In the genomic region with DNA sequence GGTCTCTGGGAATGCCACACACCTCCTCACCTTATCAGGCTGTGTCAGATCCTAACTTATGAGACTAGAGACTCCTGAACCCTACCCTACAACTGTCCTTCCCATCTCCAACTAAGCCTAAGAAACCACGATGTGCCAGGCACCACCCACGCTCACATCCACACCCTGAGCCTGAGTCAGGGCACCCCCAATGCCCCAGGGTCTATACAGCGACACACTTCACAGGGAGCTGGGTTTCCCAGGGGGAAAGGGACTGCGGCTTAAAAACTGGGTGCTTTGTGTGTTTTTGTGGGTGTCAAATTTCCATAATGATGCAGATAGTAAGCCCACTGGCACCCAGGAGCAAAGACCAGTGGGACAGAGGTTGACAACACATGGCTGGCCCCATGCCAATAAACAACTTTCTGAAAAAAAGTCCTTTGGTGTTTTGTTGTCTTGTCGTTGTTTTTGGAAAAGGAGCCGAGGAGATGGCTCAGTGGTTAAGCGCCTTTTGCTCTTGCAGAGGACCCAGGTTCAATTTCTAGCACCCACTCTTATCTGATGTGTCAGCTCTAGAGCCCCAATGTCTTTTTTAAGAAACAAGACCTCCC, we compare ENCODE assay signal across 8 mouse cellular contexts. TPM values are rescaled to one million over a fixed set of nuclear protein-coding genes. Genes with fewer than 3 reads are reported as not detected.
DNase-seq lines count a peak whose midpoint lies in the region; ATAC-seq and TF ChIP-seq lines count a peak whose summit lies in the region.

No protein-coding gene starts in this region.

- H3K4me3 ChIP-seq in heart, adult 2 months, result no peak overlapping the region; the same call in none of the 2 replicates
- H3K4me3 ChIP-seq in CH12.LX (replicated peaks in 1 of 3; ENCODE audit: low read depth in 2 of 3, low read length in 2 of 3, poor library complexity in 1 of 3), result no peak overlapping the region
- no peak overlapping the region for H3K4me3 ChIP-seq in forebrain, embryonic 14.5 days (ENCODE audit: low read depth, low read length)
- no peak overlapping the region for H3K4me3 ChIP-seq in liver, embryonic 12.5 days

- 0 out of 2 replicates have a peak overlapping the region, but pooled peaks have one; percentile 64 for H3K4me2 ChIP-seq in CH12.LX (ENCODE audit: insufficient read depth, low read depth, poor library complexity, severe bottlenecking)
- H3K4me2 ChIP-seq in forebrain, embryonic 14.5 days (ENCODE audit: low read length), result no peak overlapping the region
- H3K4me2 ChIP-seq in liver, embryonic 12.5 days, result no peak overlapping the region; the same call in 1 of the 2 replicates

- TF ChIP-seq POLR2A in heart, adult 2 months (IDR thresholded peaks at IDR 0.05; ENCODE audit: insufficient read depth, low read depth, low read length), result no peak
- no peak for TF ChIP-seq POLR2A in CH12.LX (IDR thresholded peaks at IDR 0.05; ENCODE audit: low read depth, low read length)

- dilution Hi-C loops in CH12.LX (cut with MboI; ENCODE audit: extremely low pct_ligation_motif_present, extremely low pct_unique_long_range_greater_than_20kb, low sequenced_read_pairs), result no loop called here

- in situ Hi-C loops in CH12.LX (cut with MboI; ENCODE audit: low pct_ligation_motif_present, low pct_unique_long_range_greater_than_20kb, low sequenced_read_pairs), result no loop called here

- no peak for TF ChIP-seq RAD21 in CH12.LX (IDR thresholded peaks at IDR 0.05; ENCODE audit: low read depth, low read length)

- H3K36me3 ChIP-seq in heart, adult 2 months (ENCODE audit: control insufficient read depth, insufficient read depth, low read length), result peaks cover 20% of the 10 kb centered on the region
- H3K36me3 ChIP-seq in CH12.LX (replicated peaks in 1 of 2; ENCODE audit: control insufficient read depth in 1 of 2, insufficient read depth in 1 of 2, low read length in 1 of 2), result peaks cover 33 to 84% of the 10 kb centered on the region in 2 experiments
- 0 out of 2 replicates have a peak, but pooled peaks cover 2% of the 10 kb centered on the region for H3K36me3 ChIP-seq in forebrain, embryonic 14.5 days (ENCODE audit: control insufficient read depth, insufficient read depth, low read length)
- H3K36me3 ChIP-seq in liver, embryonic 12.5 days, result peaks cover 70% of the 10 kb centered on the region

- H3K27me3 ChIP-seq in heart, adult 2 months (ENCODE audit: control insufficient read depth, insufficient read depth, low read length), result no peaks in the 10 kb centered on the region
- H3K27me3 ChIP-seq in CH12.LX (replicated peaks), result no peaks in the 10 kb centered on the region
- H3K27me3 ChIP-seq in forebrain, embryonic 14.5 days (replicated peaks; ENCODE audit: control insufficient read depth, insufficient read depth, low read length), result no peaks in the 10 kb centered on the region
- H3K27me3 ChIP-seq in liver, embryonic 12.5 days (replicated peaks), result no peaks in the 10 kb centered on the region

- H3K9ac ChIP-seq in heart, adult 2 months (ENCODE audit: low read depth, low read length), result no peak overlapping the region
- no peak overlapping the region for H3K9ac ChIP-seq in CH12.LX (ENCODE audit: insufficient read depth, low read depth)
- H3K9ac ChIP-seq in forebrain, embryonic 14.5 days (ENCODE audit: low read length), result no peak overlapping the region
- no peak overlapping the region for H3K9ac ChIP-seq in liver, embryonic 12.5 days

- TF ChIP-seq EP300 in heart, adult 2 months (IDR thresholded peaks at IDR 0.05; ENCODE audit: insufficient read depth, low read depth, low read length), result no peak
- no peak for TF ChIP-seq EP300 in CH12.LX (IDR thresholded peaks at IDR 0.05; ENCODE audit: low read length)

- no peak for ATAC-seq in forebrain, embryonic 14.5 days
- no peak for ATAC-seq in liver, embryonic 12.5 days

- intact Hi-C loops in heart, adult 2 months (cut with DNase I), result loop anchor here (1.0 kb wide), 1 partner anchor 27 kb away; no protein-coding TSS in a partner anchor
- intact Hi-C loops in heart, postnatal 14 days (cut with DNase I), result loop anchor here (2.0 kb wide), 1 partner anchor 26 kb away; no protein-coding TSS in a partner anchor

- TF ChIP-seq CTCF in heart, adult 2 months (IDR thresholded peaks at IDR 0.05), result no peak
- TF ChIP-seq CTCF in CH12.LX (conservative IDR thresholded peaks at IDR 0.05 in 1 of 2, IDR thresholded peaks at IDR 0.05 in 1 of 2; ENCODE audit: low read depth in 2 of 2, low read length in 2 of 2), result no peak

- WGBS in heart, adult 2 months, result 71% methylated on average over 7 of the region's 7 CpGs
- 78% methylated on average over 7 of the region's 7 CpGs for WGBS in forebrain, embryonic 14.5 days
- 60% methylated on average over 7 of the region's 7 CpGs for WGBS in liver, embryonic 12.5 days (ENCODE audit: insufficient replicate concordance)

- DNase-seq in heart, adult 2 months, result no peak
- DNase-seq in heart, postnatal 14 days, result no peak
- DNase-seq in CH12.LX (ENCODE audit: extremely low read depth), result no peak
- no peak for DNase-seq in forebrain, embryonic 14.5 days (ENCODE audit: low spot score)
- DNase-seq in thymus, postnatal 25 days, result no peak
- no peak for DNase-seq in frontal cortex, postnatal 10 days (ENCODE audit: low spot score in 2 of 2)
- no peak for DNase-seq in left cerebral cortex, adult 11 months (ENCODE audit: low spot score)

- H3K27ac ChIP-seq in heart, adult 2 months, result peak overlapping the region; percentile 98
- H3K27ac ChIP-seq in CH12.LX (ENCODE audit: insufficient read depth, low read depth), result no peak overlapping the region
- peak overlapping the region; percentile 89; the same call in 1 of the 2 replicates for H3K27ac ChIP-seq in forebrain, embryonic 14.5 days (ENCODE audit: low read depth, low read length)
- peak overlapping the region; percentile 61 for H3K27ac ChIP-seq in liver, embryonic 12.5 days

- H3K79me2 ChIP-seq in heart, adult 2 months (replicated peaks; ENCODE audit: control insufficient read depth, insufficient read depth, low read length), result peaks cover 1% of the 10 kb centered on the region
- peaks cover 99% of the 10 kb centered on the region for H3K79me2 ChIP-seq in CH12.LX (replicated peaks; ENCODE audit: control insufficient read depth, extremely low read depth, insufficient read depth, poor library complexity, severe bottlenecking)

- no peaks in the 10 kb centered on the region for H3K9me3 ChIP-seq in CH12.LX (replicated peaks; ENCODE audit: low read length)
- no peaks in the 10 kb centered on the region for H3K9me3 ChIP-seq in forebrain, embryonic 14.5 days (replicated peaks; ENCODE audit: control insufficient read depth, low read length)
- H3K9me3 ChIP-seq in liver, embryonic 12.5 days (replicated peaks), result no peaks in the 10 kb centered on the region

- peaks cover 50% of the 10 kb centered on the region for H3K4me1 ChIP-seq in heart, adult 2 months (ENCODE audit: control insufficient read depth, insufficient read depth, low read length)
- H3K4me1 ChIP-seq in CH12.LX (ENCODE audit: control insufficient read depth in 1 of 2, insufficient read depth in 2 of 2), result peaks cover 49 to 90% of the 10 kb centered on the region in 2 experiments
- peaks cover 52% of the 10 kb centered on the region for H3K4me1 ChIP-seq in forebrain, embryonic 14.5 days (ENCODE audit: control insufficient read depth, insufficient read depth, low read length)
- peaks cover 98% of the 10 kb centered on the region for H3K4me1 ChIP-seq in liver, embryonic 12.5 days

TF ChIP-seq in CH12.LX, 34 proteins besides CTCF, POLR2A, EP300 and RAD21:
- no peak for TF ChIP-seq MXI1 (IDR thresholded peaks at IDR 0.05; ENCODE audit: low read depth, low read length)

RNA-seq across cellular contexts. Expression of gene Zmynd8, which starts 42.1 kb away (rescaled TPM):
- total RNA-seq in heart, adult 2 months (2021), result 10 to 100 TPM; 44.4 to 47.2 TPM
- 20.4 and 31.2 TPM in 2 replicates for polyA plus RNA-seq in heart, adult 2 months (2012; rRNA removed)
- 10 to 100 TPM; 52.0 to 52.5 TPM for total RNA-seq in heart, postnatal 14 days (2021)
- total RNA-seq in CH12.LX (2012; rRNA removed) (34.0 and 35.1 TPM in 2 replicates), CH12.LX (2014; rRNA removed) (29.5 and 33.6 TPM in 2 replicates)
- polyA plus RNA-seq in CH12.LX (2012; ENCODE audit: insufficient read length, low read depth), result 76.1 and 84.5 TPM in 2 replicates
- 43.3 and 58.0 TPM in 2 replicates for polyA plus RNA-seq in forebrain, embryonic 14.5 days (2014; fragmentation: Nextera tagmentation; extraction: Ambion mirVana)
- 35.7 and 38.5 TPM in 2 replicates for polyA plus RNA-seq in liver, embryonic 12.5 days (2016; fragmentation: Nextera tagmentation; extraction: Ambion mirVana)
